Mouse (Mus musculus): ENCODE data around the gene Rpl3.

The Rpl3 gene

DNA sequence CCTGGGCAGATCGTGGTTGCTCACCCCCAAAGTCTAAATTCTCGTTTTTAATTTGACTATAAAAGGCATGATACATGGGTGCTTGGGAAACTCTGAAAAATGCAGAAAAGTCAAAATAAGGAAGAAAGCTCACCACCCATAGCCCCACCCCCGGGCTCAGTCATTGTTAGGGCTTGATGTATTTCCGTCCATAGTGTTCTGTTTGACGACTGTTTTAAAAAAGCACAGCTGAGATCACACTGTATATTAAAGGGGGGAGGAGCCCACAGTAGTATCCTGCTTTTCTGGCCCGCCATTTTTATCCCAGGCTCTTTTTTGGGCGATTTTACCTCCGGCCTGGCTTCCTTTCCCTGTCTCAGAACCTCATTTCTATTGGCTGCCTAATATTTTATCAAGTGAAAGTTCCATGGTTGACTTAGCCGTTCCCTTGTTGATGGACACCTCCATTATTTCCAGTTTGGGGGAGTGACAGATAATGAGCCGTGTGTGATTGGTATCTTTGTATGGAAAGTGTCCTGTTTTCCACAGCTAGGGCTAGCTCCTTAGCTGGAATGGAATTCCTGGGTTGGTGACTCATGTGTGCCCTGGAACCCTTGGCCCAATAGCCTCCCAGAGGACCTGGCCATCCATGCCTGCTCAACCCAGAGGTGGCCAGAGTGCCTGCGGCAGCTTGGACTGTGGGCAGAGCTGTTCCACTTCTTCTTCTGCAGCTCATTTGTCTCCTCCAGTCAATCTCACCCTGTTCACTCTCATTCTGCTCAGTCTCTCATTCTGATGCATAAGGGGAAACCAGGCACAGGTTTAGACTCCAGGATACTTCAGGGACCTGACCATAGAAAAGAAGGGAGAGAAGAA lies 54.2 kb downstream of the Rpl3 start:
- in situ Hi-C loops (cut with MseI, MboI) = no loop called here

DNA sequence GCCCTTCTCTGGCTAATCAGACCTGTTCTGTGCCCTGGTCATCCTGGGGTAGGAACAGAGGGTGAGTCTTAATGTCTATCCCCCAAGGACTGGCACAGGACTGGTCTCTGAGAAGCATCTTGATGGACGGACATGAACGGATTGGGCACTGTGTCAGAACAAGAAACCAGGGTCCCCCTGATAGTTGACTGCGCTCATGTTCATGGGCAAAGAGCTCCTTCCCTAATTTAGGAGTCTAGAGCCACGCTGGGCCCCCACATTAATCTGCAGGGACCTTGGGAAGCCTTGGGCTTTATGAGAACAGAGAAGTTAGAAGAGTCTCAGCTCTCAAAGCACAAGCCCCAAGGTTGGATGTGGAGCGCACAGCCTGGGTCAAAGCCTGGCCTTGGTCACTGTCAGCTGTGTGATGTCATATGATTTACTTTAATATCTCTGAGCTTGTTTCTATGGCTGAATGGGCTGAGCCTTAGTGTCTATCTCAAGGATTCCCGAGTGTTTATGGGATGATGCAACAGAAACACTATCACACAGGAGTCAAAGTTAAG lies 56.3 kb downstream of the Rpl3 start:
- in situ Hi-C loops (cut with MseI, MboI) = no loop called here

DNA sequence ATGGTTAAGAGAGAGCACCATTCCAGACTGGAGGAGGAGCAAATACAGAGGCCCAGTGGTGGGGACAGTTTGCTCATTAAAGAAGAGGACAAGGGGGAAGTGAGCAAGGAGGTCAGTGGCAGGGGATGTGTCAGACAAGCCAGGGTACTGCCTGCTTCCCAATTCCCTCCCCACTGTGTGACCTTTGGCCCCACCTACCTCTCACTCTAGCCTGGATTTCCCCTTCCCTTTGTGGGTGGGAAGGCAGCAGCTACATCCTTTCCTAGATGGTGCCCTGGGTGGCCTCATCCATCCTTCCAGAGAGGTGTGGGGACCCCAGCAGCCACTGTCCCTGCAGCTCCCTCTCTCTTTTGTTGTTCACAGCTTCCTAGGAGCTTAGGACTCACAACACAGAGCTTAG lies 56.8 kb downstream of the Rpl3 start:
- in situ Hi-C loops (cut with MseI, MboI) = no loop called here

DNA sequence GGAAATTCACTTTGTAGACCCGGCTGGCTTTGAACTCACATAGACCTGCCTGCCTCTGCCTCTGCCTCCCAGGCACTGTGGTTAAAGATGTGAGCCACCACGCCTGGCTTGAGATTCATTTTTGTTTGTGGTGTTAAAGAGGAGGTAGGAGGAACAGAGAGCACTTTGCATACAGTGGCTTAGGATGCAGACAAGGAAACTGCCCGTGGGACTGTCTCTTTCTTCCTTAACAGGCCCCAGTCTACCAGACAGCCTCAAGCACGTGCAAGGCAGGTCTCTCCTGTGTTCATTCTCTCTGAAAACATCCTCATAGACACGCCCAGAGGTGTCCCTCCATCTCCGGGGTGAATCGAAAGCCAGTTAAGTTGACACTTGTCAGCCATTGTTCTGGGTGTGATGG lies 57.3 kb downstream of the Rpl3 start:
- in situ Hi-C loops (cut with MseI, MboI) = no loop called here

DNA sequence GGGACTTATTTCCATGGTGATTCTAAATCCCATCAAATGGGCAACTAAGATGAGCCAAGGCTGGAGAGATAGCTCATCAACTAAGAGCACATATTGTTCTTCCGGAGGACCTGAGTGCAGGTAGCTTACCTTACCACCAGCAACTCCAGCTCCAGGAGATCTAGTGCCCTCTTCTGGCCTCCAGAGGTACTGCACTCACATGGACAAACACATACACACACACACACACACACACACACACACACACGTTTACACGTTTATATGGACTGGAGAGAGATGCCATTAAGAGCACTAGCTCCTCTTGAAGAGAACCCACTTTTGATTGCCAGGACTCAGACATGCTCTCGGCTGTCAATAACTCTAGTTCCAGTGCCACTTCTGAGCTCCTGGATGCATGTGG lies 60.5 kb downstream of the Rpl3 start:
- in situ Hi-C loops (cut with MseI, MboI) = no loop called here

DNA sequence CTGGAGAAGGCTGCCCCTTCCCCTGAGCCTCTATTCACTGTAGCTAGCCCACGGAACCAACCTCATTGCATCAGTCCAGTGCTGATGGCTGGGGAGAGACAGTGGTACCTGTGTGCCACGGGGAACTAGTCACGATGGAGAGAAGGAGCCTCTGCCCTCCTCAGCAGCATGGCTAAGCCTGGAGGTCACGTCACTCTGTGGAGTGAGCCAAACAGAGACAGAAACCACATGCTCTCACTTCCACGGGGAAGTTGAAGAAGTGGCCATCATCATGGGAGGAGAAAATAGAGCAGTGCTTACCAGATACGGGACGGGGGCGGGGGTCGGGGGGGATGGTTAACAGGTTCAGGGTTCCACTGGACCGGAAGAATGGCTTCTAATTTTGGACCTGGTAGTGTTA lies 61.3 kb downstream of the Rpl3 start:
- in situ Hi-C loops (cut with MseI, MboI) = no loop called here

DNA sequence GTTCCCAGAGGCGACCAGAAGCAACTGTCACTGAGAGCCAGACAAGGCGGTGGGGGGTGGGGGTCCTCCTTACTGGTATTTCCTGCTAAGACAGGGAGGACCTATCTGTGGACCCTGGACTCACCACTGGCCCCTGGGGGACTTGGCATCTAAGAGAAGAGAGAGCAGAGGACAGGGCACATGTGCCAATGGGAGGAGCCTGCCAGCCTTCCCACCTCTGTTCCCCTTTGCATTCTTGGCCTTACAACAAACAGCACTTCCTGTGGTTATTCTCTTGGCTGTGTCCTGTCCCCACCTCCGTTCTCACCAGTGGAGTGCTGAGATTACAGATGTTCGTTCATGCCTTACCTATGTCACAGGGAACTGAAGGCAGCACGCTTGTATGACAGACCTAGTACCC lies 62.8 kb downstream of the Rpl3 start:
- in situ Hi-C loops (cut with MseI, MboI) = no loop called here
